Mouse (Mus musculus) erythroblast, embryonic 14.5 days (primary cell): Measurements from ENCODE around the gene Gm17428. TPM values are rescaled to one million over a fixed set of nuclear protein-coding genes. Genes with fewer than 3 reads are reported as not detected.
"Not testable (repeated sequence)": the region's sequence is repeated elsewhere in the genome, so short reads cannot be mapped to it uniquely, and the experiment has no call there.

Experiments used
- H3K27me3 ChIP-seq: 2 replicates; pipeline ENCODE4 v1.6.1; 2012; ENCODE audit warnings: inconsistent platforms; ENCODE audit not compliant: control insufficient read depth
- H3K36me3 ChIP-seq: 2 replicates; pipeline ENCODE4 v1.6.1; 2012; ENCODE audit warnings: mild to moderate bottlenecking, inconsistent platforms; ENCODE audit not compliant: control insufficient read depth
- H3K4me1 ChIP-seq: 2 replicates; pipeline ENCODE4 v1.6.1; 2012; ENCODE audit warnings: inconsistent platforms; ENCODE audit not compliant: control insufficient read depth
- H3K4me3 ChIP-seq: replicated peaks from 2 replicates; pipeline ENCODE3; 2012; ENCODE audit warnings: moderate library complexity, mild to moderate bottlenecking, inconsistent platforms
- H3K9me3 ChIP-seq: 2 replicates; pipeline ENCODE4 v1.6.1; 2012; ENCODE audit warnings: low read length, inconsistent platforms, mixed read lengths; ENCODE audit not compliant: control insufficient read depth
- GATA1 ChIP-seq: IDR thresholded peaks from 2 replicates; pipeline ENCODE4 v1.6.1; 2012; ENCODE audit warnings: low read length, inconsistent platforms, mixed read lengths
- TAL1 ChIP-seq: IDR thresholded peaks from 3 replicates; pipeline ENCODE4 v1.6.1; 2012; ENCODE audit warnings: low read length, inconsistent platforms, mixed read lengths
- polyA plus RNA-seq: library from polyadenylated mRNA; stranded (reverse); fragments of >175 nt; gene quantifications from 2 replicates; pipeline ENCODE4 v1.2.3, GENCODE M21; 2012

Gm17428 gene
- polyA plus RNA-seq, 1 experiment: not detected

DNA sequence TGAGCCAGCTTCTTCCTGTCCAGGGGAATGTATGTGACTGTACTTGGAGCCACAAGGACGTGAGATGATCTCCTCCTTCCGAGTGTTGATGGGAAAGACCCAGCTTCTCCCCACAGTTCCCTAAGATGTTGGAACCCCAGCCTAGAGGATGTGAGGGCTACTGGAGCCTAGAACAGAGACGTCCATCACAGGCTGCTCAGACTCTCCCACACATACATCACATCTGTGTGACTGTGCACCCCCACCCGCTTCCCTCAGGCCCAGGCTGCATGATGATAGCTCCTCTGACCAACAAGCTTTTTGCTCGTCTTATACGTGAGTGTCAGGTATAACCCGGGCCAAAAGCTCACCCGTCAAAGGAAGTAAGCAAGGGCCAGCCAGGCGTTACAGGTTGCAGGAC lies 28.0 kb upstream of the Gm17428 start:
- Histone ChIP-seq H3K27me3 (no peaks in the 10 kb centered on the region), H3K4me3 (no peak overlapping the region), H3K9me3 (no peaks in the 10 kb centered on the region), H3K36me3 (no peaks in the 10 kb centered on the region), H3K4me1 (no peaks in the 10 kb centered on the region)
- no peak for TF ChIP-seq TAL1
- TF ChIP-seq GATA1: no peak

DNA sequence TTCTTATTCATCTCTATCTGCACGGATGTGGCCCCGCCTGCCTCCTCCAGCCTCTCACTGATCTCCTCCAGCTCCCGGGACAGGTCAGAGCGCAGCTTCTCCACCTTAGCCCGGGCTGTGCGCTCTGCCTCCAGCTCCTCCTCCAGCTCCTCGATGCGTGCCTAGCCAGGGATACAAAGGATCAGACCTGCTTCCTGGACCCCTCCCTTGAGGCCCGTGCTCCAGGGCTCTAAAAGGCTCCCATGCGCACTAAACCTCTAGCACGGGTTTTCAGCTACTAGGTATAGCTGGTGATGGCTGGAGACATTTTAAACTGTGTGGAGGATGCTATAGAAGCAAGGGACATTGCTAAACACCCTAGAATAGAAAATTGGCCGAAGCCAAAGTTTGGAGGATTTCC lies 26.2 kb upstream of the Gm17428 start:
- no peaks in the 10 kb centered on the region for H3K4me1 ChIP-seq
- H3K36me3 ChIP-seq: no peaks in the 10 kb centered on the region
- H3K9me3 ChIP-seq: no peaks in the 10 kb centered on the region
- TF ChIP-seq GATA1 (no peak), TAL1 (no peak)
- H3K4me3 ChIP-seq: no peak overlapping the region
- H3K27me3 ChIP-seq: no peaks in the 10 kb centered on the region

GRCm38 (mm10) chr14:54951587-54951986 lies 25.1 kb upstream of the Gm17428 start:
- H3K27me3 ChIP-seq: no peaks in the 10 kb centered on the region
- no peak overlapping the region for H3K4me3 ChIP-seq
- no peaks in the 10 kb centered on the region for H3K9me3 ChIP-seq
- H3K4me1 ChIP-seq: no peaks in the 10 kb centered on the region
- H3K36me3 ChIP-seq: no peaks in the 10 kb centered on the region
- TF ChIP-seq TAL1 (no peak), GATA1 (no peak)

DNA sequence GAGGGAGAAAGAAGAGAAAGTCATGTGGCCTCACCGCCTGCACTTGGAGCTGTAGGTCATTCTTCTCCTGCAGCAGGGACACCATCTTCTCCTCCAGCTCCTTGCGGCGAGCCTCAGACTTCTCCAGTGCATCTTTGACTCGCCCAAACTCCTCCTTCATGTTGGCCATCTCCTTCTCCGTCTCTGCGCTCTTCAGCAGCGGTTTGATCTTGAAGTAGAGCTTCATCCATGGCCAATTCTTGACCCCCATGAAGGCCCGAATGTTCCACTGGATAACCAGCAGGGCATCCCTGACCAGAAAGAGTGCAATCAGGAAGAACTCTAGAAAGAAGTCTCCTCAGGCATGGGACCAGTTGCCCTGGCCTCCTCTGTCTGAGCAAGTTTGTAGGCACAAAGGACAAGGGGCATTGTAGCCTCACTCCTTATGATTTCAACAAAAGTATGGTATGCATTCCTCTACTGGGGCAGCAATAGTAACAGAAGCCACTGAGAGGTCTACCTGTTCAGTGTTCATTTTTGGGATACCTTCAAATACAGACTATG lies 23.0 kb upstream of the Gm17428 start:
- H3K4me1 ChIP-seq: no peaks in the 10 kb centered on the region

GRCm38 (mm10) chr14:54954474-54954873 lies 22.3 kb upstream of the Gm17428 start:
- H3K4me3 ChIP-seq: no peak overlapping the region
- H3K27me3 ChIP-seq: no peaks in the 10 kb centered on the region
- H3K9me3 ChIP-seq: no peaks in the 10 kb centered on the region
- TF ChIP-seq TAL1 (no peak), GATA1 (no peak)
- no peaks in the 10 kb centered on the region for H3K4me1 ChIP-seq
- no peaks in the 10 kb centered on the region for H3K36me3 ChIP-seq

More for the DNA sequence above, 23.0 kb upstream of the Gm17428 start:
- TF ChIP-seq TAL1 (no peak), GATA1 (no peak)
- no peaks in the 10 kb centered on the region for H3K9me3 ChIP-seq
- no peaks in the 10 kb centered on the region for H3K27me3 ChIP-seq
- H3K4me3 ChIP-seq: no peak overlapping the region
- no peaks in the 10 kb centered on the region for H3K36me3 ChIP-seq

DNA sequence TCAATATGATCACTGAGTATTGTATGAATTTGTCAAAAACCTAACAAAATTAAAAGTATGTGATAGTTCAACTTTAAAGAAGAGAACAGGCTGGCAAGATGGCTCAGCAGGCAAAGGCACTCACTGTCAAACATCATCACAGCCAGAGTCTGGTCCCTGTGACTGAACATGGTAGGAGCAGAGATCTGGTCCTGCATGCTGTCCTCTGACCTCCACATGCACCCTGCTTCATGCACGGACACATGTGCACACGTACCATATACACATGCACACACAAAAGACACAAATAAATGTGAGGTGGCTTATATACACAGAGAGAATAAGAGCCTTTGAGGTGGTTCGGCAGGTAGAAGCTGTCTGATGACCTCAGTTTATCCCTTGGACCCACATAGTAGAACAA lies 21.3 kb upstream of the Gm17428 start:
- H3K4me1 ChIP-seq: no peaks in the 10 kb centered on the region
- H3K36me3 ChIP-seq: no peaks in the 10 kb centered on the region
- no peaks in the 10 kb centered on the region for H3K9me3 ChIP-seq
- no peak for TF ChIP-seq TAL1
- TF ChIP-seq GATA1: no peak
- no peak overlapping the region for H3K4me3 ChIP-seq
- no peaks in the 10 kb centered on the region for H3K27me3 ChIP-seq

DNA sequence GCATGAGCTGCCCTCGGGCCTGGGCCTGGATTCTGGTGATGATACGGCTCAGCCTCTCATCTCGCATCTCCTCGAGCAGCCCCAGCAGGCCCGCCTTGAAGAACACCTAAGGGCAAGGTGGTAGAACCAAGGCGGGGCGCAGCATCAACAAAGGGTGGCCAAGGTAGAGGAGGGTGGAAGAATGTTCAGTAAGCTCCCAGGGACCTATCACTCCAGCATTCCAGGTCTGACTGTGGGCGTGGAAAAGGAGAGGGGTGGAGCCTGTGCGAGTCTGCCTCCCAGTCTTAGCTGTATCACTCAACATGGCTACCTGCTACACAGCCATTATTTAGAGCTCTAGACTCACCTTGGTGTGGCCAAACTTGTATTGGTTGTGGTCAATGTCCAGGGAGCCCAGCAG lies 20.2 kb upstream of the Gm17428 start:
- Histone ChIP-seq H3K36me3 (no peaks in the 10 kb centered on the region), H3K9me3 (no peaks in the 10 kb centered on the region), H3K4me3 (no peak overlapping the region), H3K4me1 (no peaks in the 10 kb centered on the region), H3K27me3 (no peaks in the 10 kb centered on the region)
- no peak for TF ChIP-seq GATA1
- no peak for TF ChIP-seq TAL1

DNA sequence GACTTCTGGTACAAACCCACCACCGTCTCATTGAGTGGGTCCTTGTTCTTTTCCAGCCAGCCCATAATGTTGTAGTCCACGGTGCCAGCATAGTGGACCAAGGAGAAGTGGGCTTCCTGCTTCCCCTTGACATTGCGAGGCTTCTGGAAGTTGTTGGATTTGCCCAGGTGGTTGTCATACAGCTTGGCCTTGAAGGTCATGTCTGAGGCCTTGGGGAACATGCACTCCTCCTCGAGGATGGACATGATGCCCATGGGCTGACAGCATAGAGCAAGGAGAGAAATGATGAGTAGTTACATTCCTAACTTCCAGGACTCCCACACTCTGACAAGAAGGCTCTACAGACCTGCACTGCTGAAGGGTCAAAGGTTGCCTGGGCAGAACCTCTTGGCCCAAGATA lies 18.2 kb upstream of the Gm17428 start:
- no peak overlapping the region for H3K4me3 ChIP-seq
- H3K27me3 ChIP-seq: no peaks in the 10 kb centered on the region
- no peaks in the 10 kb centered on the region for H3K4me1 ChIP-seq
- no peak for TF ChIP-seq TAL1
- no peak for TF ChIP-seq GATA1
- H3K9me3 ChIP-seq: no peaks in the 10 kb centered on the region
- no peaks in the 10 kb centered on the region for H3K36me3 ChIP-seq

GRCm38 (mm10) chr14:54959197-54959596 lies 17.5 kb upstream of the Gm17428 start:
- TF ChIP-seq GATA1 (no peak), TAL1 (no peak)
- H3K9me3 ChIP-seq: no peaks in the 10 kb centered on the region
- H3K27me3 ChIP-seq: no peaks in the 10 kb centered on the region
- no peak overlapping the region for H3K4me3 ChIP-seq
- H3K36me3 ChIP-seq: no peaks in the 10 kb centered on the region
- H3K4me1 ChIP-seq: no peaks in the 10 kb centered on the region

GRCm38 (mm10) chr14:54959853-54960613 lies 16.7 kb upstream of the Gm17428 start:
- not testable (repeated sequence) for H3K4me1 ChIP-seq, H3K9me3 ChIP-seq, H3K27me3 ChIP-seq, H3K4me3 ChIP-seq, H3K36me3 ChIP-seq
